In the genomic region with DNA sequence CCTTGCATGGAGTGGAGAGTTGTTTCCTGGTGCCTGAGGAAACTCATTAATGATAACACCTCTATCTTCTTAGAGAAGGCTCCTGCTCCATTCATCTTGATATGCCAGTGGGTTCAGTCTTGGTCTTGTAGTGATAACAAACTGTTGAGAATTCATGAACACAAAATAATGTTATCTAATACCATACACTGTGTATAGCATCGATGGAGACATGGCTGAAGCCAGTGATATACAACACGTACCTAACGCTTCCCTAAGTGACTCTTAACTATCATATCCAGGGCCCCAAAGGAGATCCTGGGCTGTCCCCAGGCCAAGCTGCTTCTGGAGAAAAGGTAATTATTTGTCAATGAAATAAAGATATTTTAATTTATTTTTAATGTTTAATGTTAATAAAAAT, we compare ENCODE assay signal across 21 mouse cellular contexts. TPM values are rescaled to one million over a fixed set of nuclear protein-coding genes. Genes with fewer than 3 reads are reported as not detected.
"Had no signal": no experiment of that assay in that cellular context is flagged by ENCODE, and none has a peak within 500 bp of the region (broad histone marks: within the 10 kb centered on the region; RNA-seq: fewer than 3 reads in every experiment).

No protein-coding gene starts in this region.

- H3K4me1 ChIP-seq: heart, embryonic 10.5 days; heart, embryonic 12.5 days; hindbrain, embryonic 13.5 days; hindbrain, embryonic 15.5 days; intestine, embryonic 15.5 days had no signal

- H3K36me3 ChIP-seq: heart, embryonic 10.5 days; heart, embryonic 12.5 days; hindbrain, embryonic 13.5 days; hindbrain, embryonic 15.5 days; intestine, embryonic 15.5 days; limb, embryonic 10.5 days; limb, embryonic 12.5 days had no signal

- H3K9me3 ChIP-seq: heart, embryonic 10.5 days; heart, embryonic 12.5 days; hindbrain, embryonic 13.5 days; hindbrain, embryonic 15.5 days; intestine, embryonic 15.5 days; limb, embryonic 10.5 days; limb, embryonic 12.5 days had no signal

- H3K4me2 ChIP-seq: heart, embryonic 12.5 days; hindbrain, embryonic 13.5 days; hindbrain, embryonic 15.5 days; intestine, embryonic 15.5 days; limb, embryonic 12.5 days had no signal

- ATAC-seq: forebrain, postnatal 0 days; inflammation-experienced regulatory T-cells, adult 6 months; intestine, embryonic 15.5 days; intestine, postnatal 0 days had no signal

- H3K4me3 ChIP-seq: heart, embryonic 10.5 days; heart, embryonic 12.5 days; hindbrain, embryonic 13.5 days; hindbrain, embryonic 15.5 days; intestine, embryonic 15.5 days; limb, embryonic 10.5 days; limb, embryonic 12.5 days had no signal

- H3K27me3 ChIP-seq: heart, embryonic 12.5 days; hindbrain, embryonic 13.5 days; hindbrain, embryonic 15.5 days; intestine, embryonic 15.5 days; limb, embryonic 12.5 days had no signal

- H3K27ac ChIP-seq: heart, embryonic 10.5 days; hindbrain, embryonic 13.5 days; hindbrain, embryonic 15.5 days; intestine, embryonic 15.5 days; limb, embryonic 10.5 days; limb, embryonic 12.5 days had no signal

- H3K9ac ChIP-seq: forebrain, postnatal 0 days; heart, embryonic 12.5 days; hindbrain, embryonic 13.5 days; hindbrain, embryonic 15.5 days; intestine, embryonic 15.5 days; limb, embryonic 12.5 days had no signal

- DNase-seq: forebrain, postnatal 0 days; gastrocnemius, postnatal 14 days; gastrocnemius, postnatal 36 days; heart, adult 18-20 months; heart, postnatal 10 days; kidney, adult 18-20 months; kidney, adult 8-10 months; kidney, postnatal 10 days; kidney, postnatal 25 days; layer of hippocampus, adult 9-11 months; layer of hippocampus, postnatal 36 days had no signal

RNA-seq across cellular contexts. Expression of gene Col24a1, which starts 33.1 kb away (rescaled TPM):
- total RNA-seq: hematopoietic stem cell, adult 5-6 weeks had no signal
